Mouse (Mus musculus) cerebellum, postnatal 4 days (tissue): ENCODE results near the gene Bola2.
"Not testable (repeated sequence)": the region's sequence is repeated elsewhere in the genome, so short reads cannot be mapped to it uniquely, and the experiment has no call there.

Experiments
- DNase-seq, 2 experiments: peaks; one replicate each; pipeline ENCODE4 v3.0.0; 2022; ENCODE audit warnings: low spot score in 2 of 2, mixed read lengths in 1 of 2

Gene Bola2

GRCm38 (mm10) chr7:126695210-126695611, at the start of gene Bola2:
TSS of gene Bola2 (plus strand) at chr7:126695401.
- DNase-seq, result peak in 1 of 2 experiments; percentile 30

DNA sequence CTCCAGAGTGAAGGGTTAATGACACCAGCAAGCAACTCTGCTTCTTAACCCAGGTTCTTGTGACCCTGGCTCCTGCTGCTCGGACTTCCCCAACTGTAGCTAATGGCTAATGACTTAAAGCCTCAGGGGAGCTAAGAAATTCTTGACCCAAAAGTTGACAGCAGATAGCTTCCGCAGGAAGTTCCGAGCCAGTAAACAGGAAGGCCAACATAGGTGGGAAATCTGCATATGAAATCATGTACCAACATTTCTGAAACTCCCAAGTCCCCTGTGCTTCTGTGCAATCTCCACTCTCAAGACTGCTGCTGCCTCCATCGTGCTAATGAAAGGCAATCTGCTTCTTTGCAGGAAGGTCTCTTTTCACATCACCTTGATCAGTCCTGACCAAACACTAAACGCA, 49.5 kb upstream of the Bola2 start:
- DNase-seq, result no peak

DNA sequence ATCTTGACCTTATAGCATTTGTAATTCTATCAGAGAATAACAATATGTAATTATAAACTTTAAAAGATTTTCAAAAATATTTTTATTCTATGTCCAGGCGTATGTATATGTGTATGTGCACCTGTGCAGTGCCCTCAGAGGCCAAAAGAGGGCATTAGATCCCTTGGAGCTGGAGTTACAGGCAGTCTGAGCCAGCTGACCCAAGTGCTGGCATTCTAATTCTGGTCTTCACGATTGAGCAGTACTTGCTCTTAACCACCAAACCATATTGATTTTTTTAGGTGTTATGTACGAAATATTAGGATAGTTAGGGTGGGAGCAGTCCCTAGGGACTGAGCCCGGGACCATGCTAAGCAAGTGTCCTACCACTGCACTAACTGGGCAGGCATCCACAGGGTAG, 46.7 kb upstream of the Bola2 start:
- no peak for DNase-seq

- peak; percentile 85 to 92 for DNase-seq
Observed at GRCm38 (mm10) chr7:126649231-126650051, 45.8 kb upstream of the Bola2 start, which contains the start of gene Sgf29. TSS of gene Sgf29 (plus strand) at chr7:126649309.

DNA sequence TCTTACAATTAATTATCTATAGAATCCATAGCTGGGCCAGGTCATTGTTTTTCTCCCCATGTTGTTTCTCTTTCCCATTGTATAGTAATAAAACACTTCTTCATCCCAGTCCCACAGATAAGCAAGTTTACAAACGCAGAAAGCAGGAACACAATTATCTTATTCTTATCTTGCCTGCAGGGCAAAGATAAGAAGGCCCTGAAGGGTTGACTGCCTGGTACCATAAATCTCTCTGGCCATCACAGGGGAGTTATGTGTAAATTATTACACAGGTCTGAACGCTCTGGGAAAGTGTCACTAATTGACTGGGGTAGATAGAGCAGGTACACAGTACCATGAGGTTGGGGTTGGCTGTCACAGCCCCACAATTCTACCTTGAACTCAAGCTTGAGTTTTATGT, 44.3 kb upstream of the Bola2 start:
- no peak for DNase-seq

GRCm38 (mm10) chr7:126653991-126654390, 41.2 kb upstream of the Bola2 start:
- DNase-seq, result no peak

DNA sequence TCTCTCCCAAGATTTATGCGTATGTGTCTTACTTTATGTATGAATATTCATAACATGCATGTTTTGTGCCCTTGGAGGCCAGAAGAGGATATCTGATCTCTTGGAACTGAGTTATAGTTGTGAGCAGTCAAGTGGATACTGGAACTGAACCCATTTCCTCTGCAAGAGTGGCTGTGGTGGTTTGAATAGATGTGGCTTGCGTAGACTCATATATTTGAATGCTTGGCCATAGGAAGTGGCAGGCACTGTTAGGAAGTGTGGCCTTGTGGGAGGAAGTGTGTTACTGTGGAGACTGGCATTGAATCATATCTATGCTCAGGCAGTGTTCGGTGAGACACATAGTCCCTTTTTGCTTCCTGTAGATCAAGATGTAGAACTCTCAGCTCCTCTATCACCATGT, 39.5 kb upstream of the Bola2 start:
- no peak for DNase-seq

- DNase-seq, result no peak
Observed at GRCm38 (mm10) chr7:126657522-126657921, 37.7 kb upstream of the Bola2 start.

DNA sequence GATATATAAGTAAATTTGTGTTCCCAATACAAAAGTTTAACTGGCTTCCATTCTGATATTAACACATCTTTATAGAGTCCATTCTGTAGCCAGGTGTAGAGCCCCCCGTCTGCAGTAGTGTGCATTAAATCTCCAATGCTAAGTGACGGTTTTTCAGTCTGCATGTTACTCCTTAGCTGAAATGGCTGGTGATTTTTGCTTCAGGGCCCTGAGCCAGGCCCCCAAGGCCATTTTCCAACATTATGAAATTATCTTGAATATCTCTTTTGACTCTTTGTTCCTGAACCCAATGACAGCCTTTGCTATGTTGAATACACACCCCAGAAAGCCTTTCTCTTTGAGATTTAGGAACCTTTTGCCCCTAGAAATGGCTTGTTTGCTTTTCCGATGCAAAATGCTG, 35.4 kb upstream of the Bola2 start:
- DNase-seq, result no peak

- DNase-seq, result no peak
Observed at GRCm38 (mm10) chr7:126663646-126664045, 31.6 kb upstream of the Bola2 start.

DNA sequence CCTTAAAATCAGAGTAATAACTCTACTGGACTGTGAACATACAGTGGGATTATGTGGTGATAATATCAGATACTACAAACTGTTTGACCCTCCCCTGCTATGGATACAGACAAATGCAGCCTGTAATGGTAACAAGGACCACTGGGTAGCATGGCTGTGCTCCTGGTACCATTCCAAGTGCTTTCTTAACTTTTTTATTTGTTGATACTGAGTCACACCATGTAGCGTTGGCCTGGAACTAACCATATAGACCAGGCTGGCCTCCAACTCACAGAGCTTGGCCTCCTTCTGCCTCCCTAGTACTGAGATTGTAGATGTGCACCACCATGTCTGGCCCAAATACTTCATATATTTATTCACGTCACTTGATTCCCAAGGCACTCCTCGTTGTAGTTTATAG, 29.9 kb upstream of the Bola2 start:
- no peak for DNase-seq

- DNase-seq, result no peak
Observed at GRCm38 (mm10) chr7:126667495-126668090, 27.6 kb upstream of the Bola2 start.

DNA sequence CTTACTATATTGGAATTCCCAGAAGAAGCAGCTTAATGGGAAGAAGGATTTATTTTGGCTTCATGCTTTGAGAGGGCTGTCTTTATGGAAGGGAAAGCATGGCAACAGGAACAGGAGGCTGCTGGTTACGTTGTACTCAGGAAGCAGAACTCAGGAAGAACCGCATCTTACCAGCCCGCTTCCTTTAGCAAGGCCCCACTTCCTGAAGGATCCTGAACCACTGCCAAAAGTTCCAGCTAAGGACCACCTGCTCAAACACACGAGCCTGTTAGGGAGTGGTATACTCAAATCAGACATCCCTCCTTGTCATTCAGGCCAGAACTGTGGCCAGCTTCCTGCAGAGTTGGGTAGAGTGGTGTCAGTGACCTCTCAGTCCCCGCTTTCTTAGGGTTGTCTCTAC, 26.7 kb upstream of the Bola2 start:
- no peak for DNase-seq

DNA sequence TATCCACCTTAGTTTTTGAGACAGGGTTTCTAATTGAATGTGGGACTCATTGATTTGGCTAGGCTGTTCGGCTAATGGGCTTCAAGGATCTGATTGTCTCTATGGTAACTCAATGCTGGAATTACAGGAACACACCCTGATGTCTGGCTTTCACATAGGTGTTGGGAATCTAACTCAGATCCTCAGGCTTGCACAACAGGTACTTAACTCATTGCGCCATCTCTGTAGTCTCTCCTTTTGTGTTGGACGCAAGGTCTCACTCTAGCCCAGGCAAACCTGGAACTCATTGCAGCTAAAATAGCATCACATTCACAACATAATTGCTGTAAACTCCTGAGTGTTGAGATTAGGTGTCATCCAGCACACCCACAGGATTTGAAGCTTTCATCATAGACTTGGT, 25.0 kb upstream of the Bola2 start:
- DNase-seq, result no peak

DNA sequence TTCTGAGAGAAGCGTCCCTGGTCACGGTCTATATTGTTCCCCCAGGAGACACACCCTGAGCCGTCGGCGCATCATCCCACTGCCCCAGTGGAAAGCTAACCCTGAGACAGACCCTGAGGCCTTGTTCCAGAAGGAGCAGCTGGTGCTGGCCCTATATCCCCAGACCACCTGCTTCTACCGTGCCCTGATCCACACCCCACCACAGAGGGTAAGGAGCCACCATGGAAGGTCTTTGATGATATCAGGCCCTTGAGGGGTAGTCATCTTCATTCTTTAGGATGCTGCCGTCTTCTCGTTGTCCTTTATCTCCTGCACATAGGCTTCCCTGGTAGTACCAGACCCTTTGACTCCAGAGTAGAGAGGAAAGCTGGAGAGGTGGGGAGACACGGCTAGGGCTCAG, 23.1 kb upstream of the Bola2 start:
- DNase-seq, result no peak

GRCm38 (mm10) chr7:126675104-126675503, 20.1 kb upstream of the Bola2 start:
- no peak for DNase-seq

- no peak for DNase-seq
Observed at GRCm38 (mm10) chr7:126676207-126676606, 19.0 kb upstream of the Bola2 start, which contains the start of gene Sult1a1. TSS of gene Sult1a1 (minus strand) at chr7:126676432.

- DNase-seq, result no peak
Observed at GRCm38 (mm10) chr7:126676631-126677220, 18.5 kb upstream of the Bola2 start.

- DNase-seq, result no peak
Observed at GRCm38 (mm10) chr7:126678545-126679341, 16.5 kb upstream of the Bola2 start.

GRCm38 (mm10) chr7:126679683-126680082, 15.5 kb upstream of the Bola2 start:
- no peak for DNase-seq

GRCm38 (mm10) chr7:126681221-126681620, 14.0 kb upstream of the Bola2 start:
- DNase-seq, result no peak

DNA sequence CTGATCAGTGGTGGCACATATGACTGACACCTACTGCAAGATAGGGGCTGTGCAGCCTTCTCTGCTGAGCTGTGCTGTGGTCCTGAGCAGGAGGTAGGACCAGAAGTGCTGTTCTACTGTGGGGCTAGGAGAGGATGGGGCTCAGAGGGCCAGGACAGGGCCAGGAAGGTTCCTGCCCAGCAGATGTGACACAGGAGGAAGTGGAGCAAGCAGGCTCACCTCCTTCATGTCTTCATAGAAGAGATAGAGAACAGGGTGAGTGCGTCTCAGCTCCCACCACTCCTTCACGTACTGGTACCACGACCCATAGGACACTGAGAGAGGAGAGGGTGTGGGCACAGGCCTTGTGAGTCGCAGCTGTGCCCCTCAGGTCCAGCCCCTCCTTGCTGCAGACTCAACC, 7.0 kb upstream of the Bola2 start:
- DNase-seq, result not testable (repeated sequence)
